Mouse (Mus musculus) thymus, adult 2 months (tissue): ENCODE results near the gene Nmnat2. TPM values are rescaled to one million over a fixed set of nuclear protein-coding genes. Genes with fewer than 3 reads are reported as not detected.

ENCODE experiments used
- DNase-seq: peaks from one replicate; pipeline ENCODE4 v3.0.0; 2021
- H3K27ac ChIP-seq: fragments of 200-500 bp; 2 replicates; pipeline ENCODE4 v1.5.1; 2012; ENCODE audit warnings: low read length, control low read depth; ENCODE audit not compliant: control insufficient read depth, insufficient read depth
- H3K27me3 ChIP-seq: fragments of 200-500 bp; 2 replicates; pipeline ENCODE4 v1.6.1; 2012; ENCODE audit warnings: mild to moderate bottlenecking, low read length, moderate library complexity, mixed read lengths; ENCODE audit not compliant: control insufficient read depth, insufficient read depth
- H3K36me3 ChIP-seq: fragments of 200-500 bp; 2 replicates; pipeline ENCODE4 v1.6.1; 2012; ENCODE audit warnings: mild to moderate bottlenecking, low read length, moderate library complexity; ENCODE audit not compliant: control insufficient read depth, insufficient read depth
- H3K4me1 ChIP-seq: fragments of 200-500 bp; replicated peaks from 2 replicates; pipeline ENCODE4 v1.6.1; 2012; ENCODE audit warnings: low read length; ENCODE audit not compliant: control insufficient read depth, insufficient read depth
- H3K4me3 ChIP-seq: fragments of 200-500 bp; 2 replicates; pipeline ENCODE4 v1.5.1; 2012; ENCODE audit warnings: mild to moderate bottlenecking, low read length, control low read depth, moderate library complexity; ENCODE audit not compliant: control insufficient read depth, insufficient read depth
- CTCF ChIP-seq: fragments of 200-500 bp; IDR thresholded peaks from 2 replicates; pipeline ENCODE4 v1.5.1; 2012; ENCODE audit warnings: mild to moderate bottlenecking, control low read depth, low read length, moderate library complexity, borderline replicate concordance; ENCODE audit not compliant: control insufficient read depth, poor library complexity, insufficient read depth; ENCODE audit errors: extremely low read depth
- POLR2A ChIP-seq: fragments of 200-500 bp; IDR thresholded peaks from 2 replicates; pipeline ENCODE4 v1.6.1; 2012; ENCODE audit warnings: mild to moderate bottlenecking, low read length, control low read depth, moderate library complexity; ENCODE audit not compliant: control insufficient read depth, poor library complexity, insufficient read depth; ENCODE audit errors: extremely low read depth
- WGBS: fragments of 180-500 bp; shearing (Covaris S2); methylation state at CpG from one replicate; pipeline ENCODE4 v1.1.7; 2018; 5-methylcytosine and 5-hydroxymethylcytosine counted together
- polyA plus RNA-seq: library from polyadenylated mRNA; depleted of rRNA; stranded (reverse); fragments of >200 nt; gene quantifications from 2 replicates; pipeline ENCODE4 v1.2.3, GENCODE M21; 2012

Nmnat2 gene
- polyA plus RNA-seq, 1 experiment: 1.1 TPM

DNA sequence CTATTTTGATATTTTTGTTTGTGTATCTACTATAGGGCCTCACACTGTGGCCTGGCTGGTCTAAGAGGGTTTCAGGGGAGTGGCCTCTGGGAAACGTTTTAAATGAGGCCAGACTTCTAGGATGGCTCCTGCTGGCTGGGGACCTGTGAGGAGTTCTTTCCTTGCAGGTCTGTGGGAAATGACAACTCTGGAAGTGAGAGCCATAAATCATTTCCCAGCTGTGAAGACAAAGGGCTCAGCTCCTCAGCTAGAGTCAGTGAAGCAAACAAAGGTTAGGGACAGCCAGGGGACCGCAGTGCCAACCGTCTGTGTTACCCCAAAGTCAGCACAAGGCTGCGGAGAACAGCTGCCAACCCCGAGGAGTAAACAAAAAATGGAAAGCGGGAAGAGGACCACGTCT, 107.8 kb downstream of the Nmnat2 start:
- Histone ChIP-seq H3K27ac (no peak overlapping the region), H3K4me3 (no peak overlapping the region), H3K36me3 (no peaks in the 10 kb centered on the region), H3K27me3 (no peaks in the 10 kb centered on the region), H3K4me1 (no peaks in the 10 kb centered on the region; the same call in 1 of the 2 replicates)
- TF ChIP-seq CTCF (no peak), POLR2A (no peak)
- WGBS: 78% methylated on average over 7 of the region's 7 CpGs
- no peak for DNase-seq

DNA sequence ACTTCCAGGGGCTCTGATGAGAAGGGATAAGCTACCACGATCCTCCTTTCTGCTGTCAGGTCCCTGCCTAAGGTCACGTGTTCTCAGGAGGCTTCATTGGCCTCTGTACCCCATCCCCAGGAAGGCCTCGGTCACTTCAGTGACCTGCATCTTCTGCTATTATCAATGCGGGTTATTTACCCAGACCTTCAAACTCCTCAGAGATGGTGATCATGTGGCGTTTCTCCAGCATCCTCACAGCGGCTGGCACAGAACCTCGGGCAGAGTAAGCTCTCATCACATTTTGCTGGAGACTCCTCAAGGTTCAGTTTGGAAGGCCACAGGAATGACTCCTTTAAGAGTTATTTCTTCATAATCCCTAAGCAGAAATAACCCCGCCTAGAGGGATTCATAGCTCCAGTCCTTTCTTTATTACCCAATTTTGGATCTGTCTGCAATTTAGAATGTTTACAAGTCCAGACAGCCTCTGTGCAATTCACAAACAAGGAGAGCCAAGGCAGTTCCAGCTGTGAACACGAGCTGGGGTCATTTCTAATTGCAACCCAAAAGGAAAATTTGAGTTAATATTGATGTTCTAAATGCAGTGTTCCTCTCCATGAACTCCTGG, 110.1 kb downstream of the Nmnat2 start:
- TF ChIP-seq CTCF (no peak), POLR2A (no peak)
- H3K4me1 ChIP-seq: no peaks in the 10 kb centered on the region
- H3K4me3 ChIP-seq: no peak overlapping the region
- no peak overlapping the region for H3K27ac ChIP-seq
- no peak for DNase-seq
- H3K27me3 ChIP-seq: no peaks in the 10 kb centered on the region
- 92% methylated on average over 9 of the region's 9 CpGs for WGBS
- H3K36me3 ChIP-seq: no peaks in the 10 kb centered on the region

DNA sequence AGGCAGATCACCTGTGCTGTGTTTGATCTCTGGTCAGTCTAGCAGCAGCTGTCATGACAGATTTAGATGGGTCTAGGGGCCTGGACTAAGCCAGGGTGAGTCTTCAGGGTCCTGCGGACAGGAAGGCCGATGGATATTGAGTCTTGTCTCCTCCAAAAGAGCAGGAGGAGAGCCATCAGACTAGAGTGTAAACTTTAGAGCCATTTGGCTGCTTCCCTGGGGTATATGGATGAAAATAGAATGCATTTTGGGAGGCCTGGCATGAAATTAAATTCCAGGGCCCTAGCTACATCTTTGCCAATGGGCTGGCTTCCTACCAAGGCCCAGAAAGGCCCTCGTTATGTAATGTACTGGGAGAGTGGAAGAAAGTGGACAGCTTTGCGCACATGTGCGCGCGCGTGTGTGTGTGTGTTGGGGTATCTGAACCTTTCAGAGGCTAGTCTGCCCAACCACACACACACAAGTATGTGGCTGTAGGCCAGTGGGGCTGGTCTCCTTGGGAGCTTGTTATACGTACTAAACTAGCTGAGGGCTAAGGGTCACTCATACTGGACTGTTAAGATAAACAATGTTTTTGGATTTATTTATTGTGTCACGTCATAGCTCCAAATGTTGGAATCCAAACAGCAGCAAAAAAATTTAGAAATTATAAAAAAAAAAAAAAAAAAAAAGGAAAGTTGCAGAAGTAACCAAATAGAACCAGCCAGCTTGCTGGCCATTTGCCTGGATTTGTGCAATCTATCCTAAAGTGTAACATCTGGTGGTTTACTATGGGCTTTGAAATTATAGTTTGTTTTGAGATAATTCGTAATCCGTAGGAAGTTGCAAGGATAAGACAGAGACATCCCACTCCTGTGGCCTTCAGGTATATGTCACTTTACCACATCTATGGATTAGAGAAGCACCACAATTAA, 110.9 kb downstream of the Nmnat2 start:
- Histone ChIP-seq H3K4me3 (no peak overlapping the region), H3K4me1 (no peaks in the 10 kb centered on the region), H3K27me3 (no peaks in the 10 kb centered on the region), H3K36me3 (no peaks in the 10 kb centered on the region), H3K27ac (no peak overlapping the region)
- DNase-seq: no peak
- no peak for TF ChIP-seq POLR2A
- TF ChIP-seq CTCF: no peak
- 96% methylated on average over 12 of the region's 12 CpGs for WGBS

DNA sequence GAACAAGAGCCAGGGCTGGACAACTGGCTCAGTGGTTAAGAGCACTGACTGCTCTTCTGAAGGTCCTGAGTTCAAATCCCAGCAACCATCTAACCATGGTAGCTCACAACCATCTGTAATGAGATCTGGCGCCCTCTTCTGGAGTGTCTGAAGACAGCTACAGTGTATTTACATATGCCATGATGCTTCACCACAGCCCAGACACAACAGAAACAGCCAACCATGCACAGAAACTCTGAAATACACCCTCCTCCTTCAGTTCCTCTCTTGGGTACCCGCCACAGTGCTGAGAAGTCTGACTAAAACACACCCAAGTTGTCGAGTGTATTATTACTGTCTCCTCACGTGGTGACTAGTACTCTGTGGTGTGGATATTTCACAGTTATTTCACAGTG, 111.6 kb downstream of the Nmnat2 start:
- Histone ChIP-seq H3K27me3 (no peaks in the 10 kb centered on the region), H3K4me1 (no peaks in the 10 kb centered on the region), H3K4me3 (no peak overlapping the region), H3K36me3 (no peaks in the 10 kb centered on the region), H3K27ac (no peak overlapping the region)
- DNase-seq: no peak
- no peak for TF ChIP-seq CTCF
- WGBS: 80% methylated on average over 4 of the region's 4 CpGs

DNA sequence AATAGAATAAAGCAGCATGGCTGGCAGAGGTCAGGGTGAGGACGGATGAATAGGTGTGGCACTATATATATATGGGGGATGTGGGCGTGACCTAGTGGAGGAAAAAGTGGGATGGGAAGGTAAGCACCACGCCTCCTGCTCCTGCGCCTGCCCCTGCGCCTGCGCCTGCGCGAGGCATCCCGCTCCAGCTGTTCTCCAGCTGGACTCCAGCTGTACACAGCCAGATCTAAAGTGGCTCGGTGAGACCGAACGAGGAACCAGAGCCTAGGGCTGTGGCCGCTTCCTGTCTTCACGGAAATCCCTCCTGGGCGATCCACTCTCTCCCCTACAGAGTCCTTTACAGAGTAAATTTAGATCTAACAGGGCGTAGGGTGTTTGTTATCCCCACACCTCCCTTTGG, 116.8 kb downstream of the Nmnat2 start:
- no peaks in the 10 kb centered on the region for H3K4me1 ChIP-seq
- no peak overlapping the region for H3K4me3 ChIP-seq
- no peak overlapping the region for H3K27ac ChIP-seq
- WGBS: 57% methylated on average over 16 of the region's 16 CpGs
- H3K27me3 ChIP-seq: no peaks in the 10 kb centered on the region
- H3K36me3 ChIP-seq: no peaks in the 10 kb centered on the region
- no peak for TF ChIP-seq POLR2A
- TF ChIP-seq CTCF: no peak
- no peak for DNase-seq

DNA sequence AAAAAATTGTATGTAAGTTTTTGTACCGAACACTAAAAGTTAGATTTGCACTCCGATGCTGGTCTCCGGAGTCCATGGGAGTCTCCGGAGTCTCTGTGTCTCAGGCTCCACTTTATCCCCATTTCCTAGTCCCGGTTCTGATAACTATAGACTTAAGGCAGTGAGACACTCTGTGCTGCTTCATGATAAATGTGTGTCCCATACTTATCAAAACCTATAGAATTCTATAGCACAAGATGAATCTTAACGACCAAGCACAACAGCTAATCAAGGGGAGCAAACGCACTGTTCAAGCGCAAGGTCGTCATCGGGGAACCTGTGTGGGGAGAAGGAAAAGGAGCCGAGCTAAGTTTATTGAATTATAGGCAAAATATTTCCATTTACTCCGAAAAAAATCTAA, 117.2 kb downstream of the Nmnat2 start:
- Histone ChIP-seq H3K36me3 (no peaks in the 10 kb centered on the region), H3K4me1 (no peaks in the 10 kb centered on the region), H3K4me3 (no peak overlapping the region), H3K27me3 (no peaks in the 10 kb centered on the region), H3K27ac (no peak overlapping the region)
- DNase-seq: no peak
- no peak for TF ChIP-seq CTCF
- no peak for TF ChIP-seq POLR2A
- 60% methylated on average over 12 of the region's 12 CpGs for WGBS
